Mouse (Mus musculus): Measurements from ENCODE around the gene Ascc1.

Gene Ascc1

GRCm38 (mm10) chr10:60080982-60081825, 78.6 kb downstream of the Ascc1 start:
- DNase-seq: peak; percentile 38

- DNase-seq: peak; percentile 49
Observed at GRCm38 (mm10) chr10:60081905-60082304, 79.3 kb downstream of the Ascc1 start.

GRCm38 (mm10) chr10:60084065-60084464, 81.5 kb downstream of the Ascc1 start:
- DNase-seq: peak; percentile 48

GRCm38 (mm10) chr10:60092311-60092710, 89.7 kb downstream of the Ascc1 start:
- DNase-seq: no peak

- no peak for DNase-seq
Observed at GRCm38 (mm10) chr10:60093751-60094150, 91.1 kb downstream of the Ascc1 start.

- DNase-seq: no peak
Observed at GRCm38 (mm10) chr10:60095558-60095957, 93.0 kb downstream of the Ascc1 start.

GRCm38 (mm10) chr10:60096302-60096701, 93.7 kb downstream of the Ascc1 start:
- DNase-seq: no peak

GRCm38 (mm10) chr10:60097146-60097545, 94.5 kb downstream of the Ascc1 start:
- DNase-seq: no peak

GRCm38 (mm10) chr10:60097774-60098173, 95.2 kb downstream of the Ascc1 start:
- DNase-seq: no peak

GRCm38 (mm10) chr10:60105391-60106145, 103.0 kb downstream of the Ascc1 start:
- DNase-seq: peak; percentile 49

- peak; percentile 85 for DNase-seq
Observed at GRCm38 (mm10) chr10:60106146-60106530, 103.5 kb downstream of the Ascc1 start, which contains the start of gene Spock2. Gene Spock2 (plus strand): TSS chr10:60106219.

- DNase-seq: peak; percentile 69
Observed at GRCm38 (mm10) chr10:60106531-60107186, 104.1 kb downstream of the Ascc1 start.

GRCm38 (mm10) chr10:60107448-60107847, 104.8 kb downstream of the Ascc1 start:
- peak; percentile 77 for DNase-seq

- DNase-seq: peak; percentile 83
Observed at GRCm38 (mm10) chr10:60108321-60109111, 105.9 kb downstream of the Ascc1 start.

GRCm38 (mm10) chr10:60109336-60109735, 106.7 kb downstream of the Ascc1 start:
- peak; percentile 87 for DNase-seq

- DNase-seq: peak; percentile 55
Observed at GRCm38 (mm10) chr10:60109989-60110388, 107.4 kb downstream of the Ascc1 start.

- peak; percentile 58 for DNase-seq
Observed at GRCm38 (mm10) chr10:60110908-60111475, 108.4 kb downstream of the Ascc1 start.

- no peak for DNase-seq
Observed at GRCm38 (mm10) chr10:60113965-60114690, 111.5 kb downstream of the Ascc1 start.

- peak; percentile 69 for DNase-seq
Observed at GRCm38 (mm10) chr10:60115345-60116185, 113.0 kb downstream of the Ascc1 start.

- no peak for DNase-seq
Observed at GRCm38 (mm10) chr10:60116997-60117396, 114.4 kb downstream of the Ascc1 start.
